Mouse (Mus musculus): ENCODE results near the gene Nr5a1.

Nr5a1 gene

DNA sequence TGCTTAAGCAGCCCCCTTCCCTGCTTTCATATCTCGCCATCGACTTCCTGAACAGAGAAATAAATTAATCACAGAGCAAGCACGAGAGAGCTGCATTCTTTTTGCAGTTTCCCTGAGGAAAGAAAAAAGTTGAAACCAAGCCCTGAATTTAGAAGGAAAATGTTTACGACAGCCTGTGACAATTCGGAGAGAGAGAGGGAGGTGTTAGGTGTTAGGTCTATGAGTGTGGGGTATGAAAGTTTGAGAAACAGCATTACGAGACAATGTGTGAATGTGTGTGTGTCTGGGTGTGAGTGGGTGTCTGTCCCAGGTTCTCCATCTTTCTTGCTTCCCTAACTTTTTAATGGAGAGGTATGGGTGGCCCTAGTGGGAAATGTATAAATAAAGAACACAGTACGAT, 62.2 kb downstream of the Nr5a1 start:
- no peak for DNase-seq (ENCODE audit: low spot score in 2 of 2)

DNA sequence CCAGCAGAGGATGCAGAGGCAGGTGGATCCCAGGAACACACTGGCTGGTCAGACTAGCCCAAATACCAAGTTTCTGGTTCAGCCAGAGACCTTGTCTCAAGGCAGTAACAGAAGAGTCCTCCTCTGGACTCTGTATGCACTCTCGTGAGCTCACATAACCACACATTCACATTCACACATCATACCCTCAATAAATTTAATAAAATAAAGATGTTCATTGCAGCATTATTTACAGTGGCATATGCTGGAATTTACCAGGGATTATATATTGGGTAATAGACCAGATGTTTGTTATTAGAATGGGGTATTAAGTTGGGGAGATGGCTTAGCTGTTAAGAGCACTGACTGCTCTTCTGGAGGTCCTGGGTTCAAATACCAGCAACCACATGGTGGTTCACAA, 64.0 kb downstream of the Nr5a1 start:
- no peak for DNase-seq (ENCODE audit: low spot score in 2 of 2)

DNA sequence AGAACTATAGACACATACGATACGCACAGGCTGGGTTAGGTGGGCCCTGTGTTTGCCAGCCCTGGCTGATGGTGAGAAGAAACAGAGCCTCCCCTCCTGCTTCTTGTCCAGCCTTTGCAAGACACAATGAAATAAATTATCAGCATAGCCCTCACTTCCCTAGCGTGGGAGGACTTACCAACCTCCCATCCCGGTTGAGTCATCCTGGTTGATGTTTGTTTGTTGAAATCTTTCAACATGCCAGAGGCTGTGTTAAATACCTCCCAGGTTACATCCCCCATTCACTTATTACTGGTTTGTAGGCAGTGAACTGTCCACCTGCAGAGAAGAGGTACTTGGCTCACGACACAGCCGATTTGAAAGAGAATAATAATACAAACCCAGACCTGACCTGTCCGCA, 66.7 kb downstream of the Nr5a1 start:
- DNase-seq (ENCODE audit: low spot score in 2 of 2): no peak

DNA sequence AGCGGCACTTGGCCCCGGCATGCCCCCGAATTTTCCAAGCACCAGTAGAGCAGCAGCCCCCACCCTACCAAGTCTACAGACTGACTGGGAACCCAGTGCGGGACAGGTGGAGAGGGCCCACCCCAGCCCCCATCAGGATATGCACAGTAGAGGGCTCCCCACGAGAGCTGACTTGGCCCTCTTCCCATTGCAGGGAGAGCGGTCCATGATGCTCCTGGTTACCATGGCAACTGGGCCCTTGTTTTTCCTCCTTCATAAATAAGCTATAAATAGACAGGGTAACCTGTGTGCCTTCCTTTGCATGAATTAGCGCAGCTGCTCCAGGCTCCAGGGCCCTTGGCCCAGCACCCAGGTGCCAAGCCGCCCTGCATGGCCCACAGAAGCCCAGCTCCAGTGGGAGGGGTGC, 67.1 kb downstream of the Nr5a1 start:
- DNase-seq (ENCODE audit: low spot score in 2 of 2): no peak

DNA sequence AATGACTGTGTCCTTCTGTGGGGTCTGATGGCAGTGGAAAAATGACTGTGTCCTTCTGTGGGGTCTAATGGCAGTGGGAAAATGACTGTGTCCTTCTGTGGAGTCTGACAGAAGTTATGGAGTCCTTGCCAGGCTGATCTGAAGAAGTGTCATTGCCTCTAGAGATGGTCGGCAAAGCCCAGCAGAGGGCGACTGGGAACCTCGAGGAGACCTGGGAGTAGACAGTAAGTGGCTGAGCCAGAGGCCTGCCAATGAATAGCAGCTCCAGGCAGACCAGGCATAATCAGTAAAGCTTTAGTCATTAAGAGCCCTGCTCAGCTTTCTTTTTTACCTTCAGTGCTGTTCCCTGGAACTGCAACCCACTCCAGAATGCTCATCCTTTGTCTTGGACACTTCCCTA, 68.4 kb downstream of the Nr5a1 start:
- peak in 1 of 2 experiments; percentile 39 for DNase-seq (ENCODE audit: low spot score in 2 of 2)

DNA sequence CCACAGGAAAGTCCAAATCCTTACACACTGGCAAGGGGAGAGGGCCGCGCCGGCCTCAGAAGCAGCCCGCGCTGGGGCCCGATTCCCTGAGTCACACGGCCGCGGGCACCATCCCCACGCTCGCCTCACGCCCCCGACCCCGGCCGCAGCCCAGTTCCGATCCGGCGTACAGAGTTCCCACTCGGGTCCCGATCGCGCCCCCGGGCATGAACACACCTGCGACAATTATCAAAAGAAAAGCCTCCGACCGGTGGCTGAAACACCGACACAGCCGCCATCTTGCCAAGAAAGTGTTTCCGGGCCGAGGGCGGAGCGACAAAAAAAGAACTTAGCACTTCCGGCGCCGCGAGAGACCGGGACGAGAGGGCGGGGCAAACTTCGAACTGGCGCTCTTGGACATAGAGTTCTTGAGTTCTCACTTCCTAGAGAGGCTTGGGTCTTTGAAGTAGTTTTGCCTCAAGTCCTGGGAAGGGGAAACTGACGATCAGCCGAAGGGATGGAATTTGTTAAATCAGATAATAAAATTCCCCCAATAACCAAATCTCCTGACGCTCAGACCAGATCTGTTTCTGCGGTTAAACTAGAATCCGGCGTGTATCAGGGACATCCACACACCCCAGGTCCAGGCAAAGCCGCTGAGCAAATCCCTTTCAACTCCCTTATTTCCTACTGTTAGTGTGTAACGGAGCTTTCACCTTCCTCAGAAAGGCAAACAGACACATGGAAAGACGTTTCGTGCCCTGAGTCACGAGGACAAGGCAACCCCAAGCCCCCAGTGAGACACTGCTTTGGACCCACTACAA, 70.5 kb downstream of the Nr5a1 start, which contains the start of gene Psmb7:
Psmb7 (minus strand) TSS at position 463 of the 803 bp plus-strand sequence.
- peak; percentile 80 to 86 for DNase-seq (ENCODE audit: low spot score in 2 of 2)

All from natural killer cell, adult 2 months (primary cell).